Mouse (Mus musculus) gastrocnemius, adult 18-20 months (tissue): ENCODE data around the gene Tspan18. TPM values are rescaled to one million over a fixed set of nuclear protein-coding genes. Genes with fewer than 3 reads are reported as not detected.

Source experiments
- DNase-seq: peaks from one replicate; pipeline ENCODE4 v3.0.0; 2021; ENCODE audit warnings: low spot score
- total RNA-seq, 2 experiments: library from RNA; stranded (reverse); gene quantifications; 2 replicates each; pipeline ENCODE4 v1.2.3; 2021

The Tspan18 gene
- total RNA-seq, 2 experiments from 2014 or later = 1.1 to 1.6 TPM

DNA sequence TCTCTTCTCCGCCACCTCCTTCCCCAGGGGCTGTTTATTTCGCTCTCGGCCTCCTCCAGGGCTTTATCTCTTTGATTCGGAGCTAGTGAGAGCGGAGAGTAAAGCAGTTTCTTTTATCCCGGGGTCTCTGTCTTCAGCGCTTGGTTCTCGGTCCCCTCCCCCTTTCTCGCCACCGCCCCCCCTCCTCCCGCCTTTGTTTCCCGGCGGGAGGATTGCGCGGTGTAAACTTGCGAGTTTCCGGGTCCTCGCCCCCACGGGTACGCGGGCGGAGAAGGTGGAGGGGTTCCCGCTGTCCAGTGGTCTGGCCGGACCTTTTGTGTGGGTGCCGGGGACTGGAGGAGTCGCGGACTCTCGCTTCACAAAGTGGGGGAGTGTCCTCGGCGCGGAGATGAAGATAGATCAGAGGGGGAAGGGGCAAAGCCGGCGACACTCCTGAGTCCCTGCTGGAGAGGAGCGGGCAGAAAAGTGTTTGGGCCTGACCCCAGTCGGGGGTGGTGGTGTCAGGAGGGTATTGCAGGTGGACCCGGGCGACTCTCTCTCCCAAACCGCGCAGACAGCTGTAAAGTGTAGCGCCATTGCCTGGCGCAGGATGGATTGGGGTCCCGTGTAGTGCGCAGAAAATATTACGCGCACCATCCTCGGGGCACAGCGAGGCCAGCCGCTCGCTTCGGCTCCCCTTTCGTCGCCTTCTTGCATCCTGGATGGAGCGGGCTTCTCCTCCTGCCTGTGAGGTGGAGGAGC is 146.1 kb downstream of the Tspan18 start:
- DNase-seq = no peak

DNA sequence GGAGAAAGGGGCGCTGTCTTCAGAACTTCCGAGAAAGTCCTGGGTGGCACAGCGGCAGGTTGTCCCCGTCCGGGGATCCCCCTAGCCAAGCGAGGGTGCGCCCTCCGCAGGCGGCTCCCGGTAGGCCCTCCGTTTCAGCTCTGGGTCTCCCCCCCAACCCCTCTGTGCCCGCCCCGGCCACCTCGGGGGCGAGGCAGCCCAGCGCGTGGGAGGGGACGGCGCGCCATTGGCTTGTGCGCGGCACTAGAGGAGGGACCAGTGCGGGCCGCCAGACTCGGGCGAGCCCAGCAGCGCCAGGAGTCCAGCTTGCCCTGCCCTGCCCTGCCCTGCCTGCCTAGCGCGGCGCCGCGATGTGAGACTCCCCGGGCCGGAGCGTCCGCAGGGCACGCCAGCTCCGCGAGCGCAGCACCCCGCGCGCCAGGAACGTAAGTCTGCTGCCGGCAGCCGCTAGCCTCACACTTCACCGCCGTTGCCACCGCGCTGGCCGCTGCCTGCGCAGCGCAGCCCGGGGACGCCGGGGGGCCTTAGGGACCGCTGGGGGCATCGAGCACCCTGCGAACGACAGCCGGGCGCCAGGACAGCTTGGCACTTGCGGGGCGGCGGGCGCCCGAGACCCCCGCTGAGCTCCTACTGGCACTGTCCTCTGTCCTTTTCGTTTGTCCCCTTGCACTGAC is 146.8 kb downstream of the Tspan18 start, which contains the start of gene Trp53i11:
Gene Trp53i11 (plus strand): TSS at position 226 of the 674 bp plus-strand sequence.
- DNase-seq = peak; percentile 76

DNA sequence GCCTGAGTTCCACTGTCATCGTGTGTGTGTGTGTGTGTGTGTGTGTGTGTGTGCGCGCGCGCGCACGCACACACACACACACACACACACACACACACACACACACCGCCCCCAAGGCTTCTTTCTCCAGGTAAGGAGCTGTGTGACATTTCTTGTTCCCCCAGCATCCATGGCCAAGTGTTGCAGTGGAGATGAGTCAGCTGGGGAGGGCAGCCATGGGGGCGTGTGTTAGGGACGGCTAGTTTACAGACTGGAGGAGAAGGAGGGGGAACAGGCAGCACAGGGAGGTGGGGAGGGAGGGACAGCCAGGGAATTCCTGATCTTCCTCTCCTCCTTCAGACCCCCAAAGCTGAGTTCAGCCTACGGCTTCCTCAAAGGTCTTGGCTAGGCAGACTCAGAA is 151.4 kb downstream of the Tspan18 start:
- DNase-seq = no peak

- DNase-seq = no peak
Measured at GRCm38 (mm10) chr2:93180077-93180844, 154.0 kb downstream of the Tspan18 start.

- no peak for DNase-seq
Measured at GRCm38 (mm10) chr2:93179603-93180002, 154.7 kb downstream of the Tspan18 start.

DNA sequence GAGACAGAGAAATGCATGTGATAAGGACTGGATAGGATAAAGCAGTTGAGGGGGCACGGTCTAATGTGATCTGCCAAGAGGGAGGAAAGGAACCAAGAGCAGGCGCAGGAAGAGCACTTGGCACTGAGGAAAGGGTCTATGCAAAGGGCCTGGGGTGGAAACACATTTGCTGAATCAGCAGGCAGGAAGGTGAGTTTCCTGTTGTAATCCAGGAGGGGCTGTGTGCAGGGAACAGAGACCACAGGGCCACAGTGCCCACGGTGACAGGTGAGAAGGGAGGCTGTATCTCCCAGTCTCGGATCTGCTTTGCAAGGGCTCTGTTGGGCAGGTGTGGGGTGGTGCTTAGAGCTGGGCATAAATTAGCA is 156.0 kb downstream of the Tspan18 start:
- no peak for DNase-seq

- no peak for DNase-seq
Measured at GRCm38 (mm10) chr2:93177668-93178312, 156.5 kb downstream of the Tspan18 start.

- DNase-seq = no peak
Measured at GRCm38 (mm10) chr2:93176871-93177667, 157.2 kb downstream of the Tspan18 start.

- no peak for DNase-seq
Measured at GRCm38 (mm10) chr2:93176193-93176798, 158.0 kb downstream of the Tspan18 start.

DNA sequence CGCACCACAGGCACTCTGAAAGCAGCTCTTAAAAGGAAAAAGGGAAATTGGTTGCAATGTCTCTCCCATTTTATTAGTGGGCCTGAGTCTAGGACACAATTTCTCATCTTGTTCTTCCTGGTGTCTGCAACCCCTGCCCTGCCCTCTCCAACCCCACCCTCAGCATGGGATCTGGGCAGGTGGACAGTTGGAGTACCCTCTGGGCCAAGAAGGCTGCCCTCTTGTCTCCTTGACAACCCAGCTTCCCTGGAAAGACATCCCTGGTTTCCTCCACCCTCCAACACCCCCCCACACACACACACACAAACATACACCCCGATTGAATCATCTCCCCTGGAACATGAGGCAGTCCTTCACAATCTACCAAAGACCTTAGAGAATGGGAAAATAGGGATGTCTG is 158.6 kb downstream of the Tspan18 start:
- no peak for DNase-seq

DNA sequence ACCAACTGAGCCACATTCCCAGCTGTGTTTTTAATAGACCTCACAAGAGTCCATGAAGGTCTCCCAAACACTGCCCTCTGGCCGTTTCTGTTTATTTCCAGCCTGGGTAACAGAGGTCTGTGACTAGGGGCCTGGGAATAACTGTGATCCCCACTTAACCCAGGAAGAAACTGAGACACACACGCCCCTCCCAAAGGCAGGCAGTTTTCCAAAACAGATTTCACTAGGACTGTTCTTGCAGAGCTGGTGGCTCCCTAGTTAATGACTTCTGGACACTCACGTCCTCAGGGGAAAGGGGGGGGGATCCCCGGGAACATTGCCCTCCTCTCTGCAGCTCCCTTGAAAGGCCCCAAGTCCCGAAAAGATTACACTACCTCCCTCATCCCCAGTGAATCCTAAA is 159.0 kb downstream of the Tspan18 start:
- no peak for DNase-seq

DNA sequence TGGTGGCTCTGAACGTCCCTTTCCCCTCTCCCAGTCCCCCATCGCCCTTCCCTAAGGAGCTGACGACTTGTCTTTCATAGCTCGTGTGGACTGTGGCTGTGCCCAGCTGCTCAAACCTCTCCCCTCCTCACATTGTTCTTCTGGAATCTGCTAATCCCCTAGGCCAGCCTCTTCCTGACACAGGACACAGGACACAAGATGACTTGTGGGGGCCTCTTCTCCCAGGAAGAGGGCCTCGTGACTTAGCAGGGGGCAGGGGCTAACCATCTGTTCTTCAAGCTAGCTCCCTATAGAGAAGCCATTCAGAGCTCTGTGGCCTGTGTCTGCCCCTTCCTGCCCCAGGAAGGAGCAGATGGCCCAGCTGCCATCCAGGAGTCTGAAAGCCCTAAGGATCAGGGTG is 160.1 kb downstream of the Tspan18 start:
- no peak for DNase-seq

DNA sequence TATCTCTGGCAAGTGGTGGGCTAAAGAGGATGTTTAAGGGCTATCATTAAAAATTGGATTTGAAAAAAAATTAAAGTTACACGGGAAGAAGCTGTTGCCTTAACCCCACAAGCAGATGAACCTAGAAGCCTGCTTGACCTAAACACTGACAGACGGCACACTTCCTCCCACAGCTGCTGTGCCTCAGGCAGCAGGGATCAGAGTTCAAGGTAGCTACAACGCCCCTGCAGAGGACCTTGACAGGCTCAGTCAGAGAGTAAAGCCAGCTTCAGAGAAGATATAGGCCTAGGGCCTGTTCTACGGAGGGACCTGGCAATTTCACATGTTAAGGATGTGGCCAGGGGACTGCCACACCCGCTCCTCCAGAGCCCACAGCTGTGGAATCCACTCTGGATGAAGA is 161.8 kb downstream of the Tspan18 start:
- DNase-seq = no peak

- no peak for DNase-seq
Measured at GRCm38 (mm10) chr2:93171929-93172328, 162.4 kb downstream of the Tspan18 start.

DNA sequence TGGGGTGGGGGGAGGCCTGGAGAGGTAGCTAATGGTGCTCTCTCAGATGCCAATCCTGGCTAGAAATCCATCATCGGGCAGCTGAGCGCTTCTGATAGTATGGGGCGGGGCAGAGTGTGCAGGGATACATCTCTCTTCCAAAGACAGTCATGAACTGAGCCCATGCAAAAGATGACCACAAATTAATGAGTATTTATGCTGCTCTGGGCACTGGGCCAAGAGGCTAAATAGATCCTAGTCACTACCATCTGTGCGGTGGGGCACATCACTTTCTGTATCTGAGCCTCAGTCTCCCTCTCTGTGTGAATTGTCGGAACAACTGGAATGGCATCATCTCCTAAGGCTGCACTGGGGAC is 163.5 kb downstream of the Tspan18 start:
- no peak for DNase-seq

GRCm38 (mm10) chr2:93170156-93170844 is 164.0 kb downstream of the Tspan18 start:
- DNase-seq = no peak

DNA sequence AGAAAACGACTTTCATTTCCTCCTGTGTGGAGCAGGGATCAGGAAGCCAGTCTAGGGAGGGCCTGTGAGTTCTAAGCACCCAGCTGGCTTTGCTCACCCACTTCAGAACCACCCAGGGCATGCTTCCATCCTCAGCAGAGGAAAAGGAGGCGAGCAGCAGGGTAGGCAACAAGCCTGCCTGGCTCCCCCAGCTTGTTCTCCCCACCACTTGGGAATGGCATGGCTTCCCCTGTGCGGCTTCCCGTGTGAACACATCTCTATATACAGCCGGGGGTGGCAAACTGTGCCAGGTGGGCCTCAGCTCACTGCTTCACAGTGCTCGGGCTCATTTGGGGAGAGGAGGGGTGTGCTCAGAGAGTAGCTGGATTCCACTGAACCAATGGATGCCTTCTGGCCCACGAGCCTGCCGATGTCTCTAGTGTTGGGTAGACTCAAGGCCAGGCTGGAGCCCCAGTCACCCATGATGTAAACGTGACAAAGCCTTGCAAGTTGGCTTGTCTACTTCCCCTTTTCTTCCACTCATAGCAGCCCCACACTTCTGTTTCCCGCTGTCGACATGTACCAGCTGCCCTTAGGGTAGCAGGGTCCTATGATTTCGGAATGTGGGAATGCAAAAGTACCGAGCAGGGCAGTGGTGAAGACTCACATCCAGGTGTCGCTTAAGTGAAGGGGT is 167.4 kb downstream of the Tspan18 start:
- no peak for DNase-seq

DNA sequence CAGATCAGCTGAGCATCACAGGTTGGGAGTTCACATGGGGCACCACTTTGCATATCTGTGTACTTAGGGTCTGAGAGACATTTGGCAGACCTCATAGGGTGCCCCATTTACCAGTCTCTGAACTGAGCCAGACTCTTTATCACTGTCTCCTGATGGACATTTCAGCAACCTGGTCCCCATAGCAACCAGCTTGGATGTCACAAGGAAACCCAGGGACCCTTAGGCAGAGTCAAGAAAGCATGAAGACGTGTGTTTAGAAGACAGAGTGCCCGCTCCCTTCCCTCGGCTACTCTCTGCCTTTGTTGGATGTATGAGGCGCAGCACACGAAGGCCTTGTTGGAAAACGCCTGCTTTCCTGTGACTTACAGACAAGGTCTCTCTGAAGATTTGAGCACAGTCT is 168.0 kb downstream of the Tspan18 start:
- DNase-seq = no peak

DNA sequence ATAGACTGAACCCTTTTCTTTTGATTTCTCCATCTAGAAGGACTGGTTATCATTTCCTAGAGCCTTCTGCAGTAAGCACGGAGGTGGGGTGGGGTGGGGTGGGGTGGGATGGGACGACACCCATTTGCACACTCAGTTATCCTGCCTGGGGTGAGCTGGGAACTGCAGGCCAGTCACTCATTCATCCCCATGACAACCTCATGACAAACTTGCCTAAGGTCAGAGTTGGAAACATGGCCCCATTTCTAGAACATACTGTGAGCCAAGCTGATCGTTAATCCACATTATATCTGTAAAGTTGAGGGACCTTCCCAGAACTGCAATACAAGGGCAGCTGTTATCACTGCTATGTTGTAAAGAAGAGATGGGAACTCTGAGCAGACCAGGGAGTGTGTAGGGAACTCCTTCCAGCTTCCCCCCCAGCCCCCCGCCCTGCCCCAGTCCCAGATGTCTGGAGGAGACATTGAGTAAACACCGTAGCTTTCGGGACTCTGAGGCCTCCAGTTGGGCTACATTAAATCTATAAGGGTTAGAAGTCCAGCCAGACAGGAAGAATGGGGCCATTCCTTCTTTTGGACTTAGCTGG is 170.5 kb downstream of the Tspan18 start:
- DNase-seq = no peak
